Mouse (Mus musculus) heart, embryonic 14.5 days (tissue): ENCODE data around the gene Osbpl7. TPM values are rescaled to one million over a fixed set of nuclear protein-coding genes. Genes with fewer than 3 reads are reported as not detected.

Source experiments
- ATAC-seq: fragments of 200-750 bp; cut with Nextera tagmentation; 2 replicates; pipeline ENCODE4 v1.8.0; 2017; ENCODE audit warnings: low read depth, moderate TSS enrichment; ENCODE audit not compliant: insufficient number of reproducible peaks, insufficient read depth, low FRiP score
- H3K27ac ChIP-seq, 2 experiments: fragments of 200-500 bp in 1 of 2; fragments of 300-500 bp in 1 of 2; sonication (generic) in 1 of 2; replicated peaks in 1 of 2; 2 replicates each; pipeline ENCODE4 v1.5.1; 2012 to 2014; ENCODE audit warnings: low read depth in 2 of 2, low read length in 2 of 2, control low read depth in 1 of 2, mild to moderate bottlenecking in 1 of 2, mixed read lengths in 1 of 2; ENCODE audit not compliant: control insufficient read depth in 1 of 2, insufficient read depth in 1 of 2
- H3K27me3 ChIP-seq: fragments of 300-500 bp; sonication (generic); 2 replicates; pipeline ENCODE4 v1.6.1; 2014; ENCODE audit warnings: mild to moderate bottlenecking, low read length, control low read depth; ENCODE audit not compliant: control insufficient read depth, insufficient read depth
- H3K36me3 ChIP-seq: fragments of 300-500 bp; sonication (generic); 2 replicates; pipeline ENCODE4 v1.6.1; 2014; ENCODE audit warnings: mild to moderate bottlenecking, control low read depth, low read length, mixed read lengths; ENCODE audit not compliant: control insufficient read depth, insufficient read depth
- H3K4me1 ChIP-seq, 2 experiments: fragments of 200-500 bp in 1 of 2; fragments of 300-500 bp in 1 of 2; sonication (generic) in 1 of 2; 2 replicates each; pipeline ENCODE4 v1.6.1; 2012 to 2014; ENCODE audit warnings: low read length in 2 of 2, control low read depth in 1 of 2, mixed read lengths in 1 of 2; ENCODE audit not compliant: control insufficient read depth in 2 of 2, insufficient read depth in 2 of 2
- H3K4me2 ChIP-seq: fragments of 300-500 bp; sonication (generic); 2 replicates; pipeline ENCODE4 v1.6.1; 2014; ENCODE audit warnings: mild to moderate bottlenecking, low read length
- H3K4me3 ChIP-seq, 2 experiments: fragments of 200-500 bp in 1 of 2; fragments of 300-500 bp in 1 of 2; sonication (generic) in 1 of 2; 2 replicates each; pipeline ENCODE4 v1.5.1; 2012 to 2014; ENCODE audit warnings: low read length in 2 of 2, mild to moderate bottlenecking in 2 of 2, control low read depth in 1 of 2, low read depth in 1 of 2, moderate library complexity in 1 of 2; ENCODE audit not compliant: control insufficient read depth in 1 of 2, insufficient read depth in 1 of 2
- H3K9ac ChIP-seq: fragments of 300-500 bp; sonication (generic); 2 replicates; pipeline ENCODE4 v1.6.1; 2014; ENCODE audit warnings: mild to moderate bottlenecking, low read length
- H3K9me3 ChIP-seq: fragments of 300-500 bp; sonication (generic); 2 replicates; pipeline ENCODE4 v1.6.1; 2016; ENCODE audit warnings: low read length, control low read depth; ENCODE audit not compliant: control insufficient read depth
- WGBS: fragments of 180-500 bp; shearing (Covaris S2); extraction: QIAGEN DNeasy Blood & Tissue Kit; methylation state at CpG from one replicate; pipeline ENCODE4 v1.1.7; 2014; 5-methylcytosine and 5-hydroxymethylcytosine counted together
- polyA plus RNA-seq: library from polyadenylated mRNA; unstranded; fragments of >200 nt; fragmentation: Nextera tagmentation; extraction: Ambion mirVana; gene quantifications from 2 replicates; pipeline ENCODE4 v1.2.1, GENCODE M21; 2014

The Osbpl7 gene
- polyA plus RNA-seq, 1 experiment from 2014 or later, result 4.6 TPM

DNA sequence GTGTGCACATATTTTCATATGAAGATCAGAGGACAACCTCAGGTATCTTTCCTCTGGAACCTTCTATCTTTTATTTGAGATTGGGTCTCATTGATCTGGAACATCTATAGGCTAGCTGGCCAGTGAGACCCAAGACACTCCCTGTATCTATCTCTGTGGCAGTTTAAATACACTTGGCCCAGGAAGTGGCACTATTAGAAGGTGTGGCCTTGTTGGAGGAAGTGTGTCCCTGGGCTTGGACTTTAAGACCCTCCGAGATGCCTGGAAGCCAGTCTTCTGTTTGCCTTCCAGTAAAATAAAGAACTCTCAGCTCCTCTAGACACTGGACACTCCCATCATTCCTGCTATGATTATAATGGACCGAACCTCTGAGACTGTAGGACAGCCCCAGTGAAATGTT lies 19.3 kb downstream of the Osbpl7 start:
- Histone ChIP-seq H3K36me3 (peaks cover 15% of the 10 kb centered on the region), H3K4me3 (no peak overlapping the region), H3K27ac (0 out of 4 replicates have a peak overlapping the region, but pooled peaks of 1 of the 2 experiments have one; percentile 77), H3K9me3 (no peaks in the 10 kb centered on the region), H3K4me1 (peaks cover 7 to 30% of the 10 kb centered on the region in 2 experiments), H3K4me2 (no peak overlapping the region), H3K9ac (no peak overlapping the region), H3K27me3 (no peaks in the 10 kb centered on the region)
- no peak for ATAC-seq
- 71% methylated on average over 2 of the region's 2 CpGs for WGBS

DNA sequence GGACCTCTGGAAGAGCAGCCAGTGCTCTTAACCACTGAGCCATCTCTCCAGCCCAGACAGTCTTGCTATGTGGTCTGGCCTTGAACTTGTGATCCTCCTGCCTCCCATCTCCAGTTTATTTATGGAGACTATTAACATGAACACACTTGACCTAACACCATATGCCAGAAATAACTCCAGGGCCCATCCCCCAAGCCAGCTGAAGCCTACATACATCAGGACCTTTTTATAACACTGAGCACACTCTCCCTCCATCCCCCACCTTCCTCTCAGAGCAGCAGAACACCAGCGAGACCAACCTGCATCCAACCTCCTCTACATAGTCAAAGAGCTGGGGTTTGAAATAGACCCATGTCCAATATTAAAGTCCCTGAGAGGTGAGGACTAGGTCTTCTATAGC lies 20.7 kb downstream of the Osbpl7 start:
- Histone ChIP-seq H3K4me1 (peaks cover 7 to 25% of the 10 kb centered on the region in 2 experiments), H3K4me2 (no peak overlapping the region), H3K9ac (peak overlapping the region; percentile 54; the same call in 1 of the 2 replicates), H3K36me3 (peaks cover 15% of the 10 kb centered on the region), H3K4me3 (no peak overlapping the region), H3K27ac (peak overlapping the region; percentile 40 to 77), H3K27me3 (no peaks in the 10 kb centered on the region), H3K9me3 (no peaks in the 10 kb centered on the region)
- 32% methylated on average over 1 of the region's 1 CpGs for WGBS
- ATAC-seq, result peak; percentile 60

DNA sequence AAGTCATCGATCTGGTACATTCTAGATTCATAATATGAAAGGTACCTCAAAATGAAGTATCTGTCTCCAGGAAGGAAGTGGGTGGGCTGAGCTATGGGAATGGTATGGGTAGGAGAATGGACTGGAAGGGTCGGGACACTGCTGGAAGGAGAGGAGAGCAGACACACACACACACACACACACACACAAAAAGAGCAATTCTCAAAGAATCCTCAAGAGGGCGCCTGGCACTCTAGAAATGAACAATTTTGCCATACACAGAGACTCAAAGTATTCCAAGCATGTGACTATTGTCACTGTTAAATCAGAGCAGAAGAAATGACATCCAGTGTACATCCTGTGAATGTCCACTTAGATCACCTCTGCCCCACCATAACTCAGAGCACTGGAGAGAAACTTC lies 22.1 kb downstream of the Osbpl7 start:
- Histone ChIP-seq H3K36me3 (peaks cover 9% of the 10 kb centered on the region), H3K4me2 (no peak overlapping the region), H3K9ac (no peak overlapping the region), H3K4me1 (peaks cover 7 to 25% of the 10 kb centered on the region in 2 experiments), H3K27me3 (no peaks in the 10 kb centered on the region), H3K27ac (no peak overlapping the region), H3K9me3 (no peaks in the 10 kb centered on the region), H3K4me3 (no peak overlapping the region)
- WGBS, result 29% methylated on average over 3 of the region's 3 CpGs
- ATAC-seq, result no peak

DNA sequence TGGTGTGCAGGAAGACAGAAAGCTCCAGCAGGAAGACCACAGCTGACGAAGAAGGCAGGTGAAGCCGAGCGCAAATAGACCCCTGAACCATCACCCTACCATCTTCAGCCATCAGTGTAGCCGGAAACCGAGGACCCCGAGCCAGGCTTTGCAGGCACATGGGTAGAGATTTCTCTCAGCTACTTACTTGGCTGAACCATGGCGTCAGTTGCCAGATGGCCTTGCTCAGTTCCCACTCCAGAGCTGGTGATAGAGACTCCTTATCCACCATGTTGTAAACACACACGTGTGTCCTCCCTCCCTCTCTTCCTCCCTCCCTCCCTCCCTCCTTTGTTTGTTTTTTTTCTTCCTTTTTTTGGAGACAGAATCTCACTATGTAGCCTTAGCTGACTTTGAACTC lies 23.8 kb downstream of the Osbpl7 start:
- ATAC-seq, result no peak
- H3K9me3 ChIP-seq, result no peaks in the 10 kb centered on the region
- no peak overlapping the region for H3K9ac ChIP-seq
- H3K36me3 ChIP-seq, result no peaks in the 10 kb centered on the region
- H3K4me2 ChIP-seq, result no peak overlapping the region
- H3K4me3 ChIP-seq, result no peak overlapping the region
- no peaks in the 10 kb centered on the region for H3K27me3 ChIP-seq
- WGBS, result 55% methylated on average over 8 of the region's 8 CpGs
- peaks cover 7 to 25% of the 10 kb centered on the region in 2 experiments for H3K4me1 ChIP-seq
- H3K27ac ChIP-seq, result no peak overlapping the region

GRCm38 (mm10) chr11:97078751-97079150 lies 28.3 kb downstream of the Osbpl7 start:
- Histone ChIP-seq H3K4me2 (no peak overlapping the region), H3K36me3 (no peaks in the 10 kb centered on the region), H3K27me3 (peaks cover 7% of the 10 kb centered on the region), H3K27ac (no peak overlapping the region), H3K9me3 (no peaks in the 10 kb centered on the region), H3K9ac (no peak overlapping the region), H3K4me1 (peaks cover 1 to 6% of the 10 kb centered on the region in 2 experiments; a peak in 2 of 4 replicates), H3K4me3 (no peak overlapping the region)
- 40% methylated on average over 4 of the region's 4 CpGs for WGBS
- ATAC-seq, result no peak

GRCm38 (mm10) chr11:97080291-97080690 lies 29.9 kb downstream of the Osbpl7 start:
- WGBS, result 14% methylated on average over 9 of the region's 9 CpGs
- ATAC-seq, result no peak

GRCm38 (mm10) chr11:97082977-97083376 lies 32.5 kb downstream of the Osbpl7 start:
- ATAC-seq, result no peak
- H3K36me3 ChIP-seq, result no peaks in the 10 kb centered on the region
- H3K9me3 ChIP-seq, result no peaks in the 10 kb centered on the region
- peaks cover 7% of the 10 kb centered on the region for H3K27me3 ChIP-seq
- 35% methylated on average over 11 of the region's 11 CpGs for WGBS
- no peak overlapping the region for H3K9ac ChIP-seq
- peaks cover 2 to 8% of the 10 kb centered on the region in 2 experiments; a peak in 2 of 4 replicates for H3K4me1 ChIP-seq
- peak overlapping the region; percentile 35 for H3K4me2 ChIP-seq
- H3K4me3 ChIP-seq, result no peak overlapping the region
- no peak overlapping the region for H3K27ac ChIP-seq

More at GRCm38 (mm10) chr11:97080291-97080690, 29.9 kb downstream of the Osbpl7 start:
- Histone ChIP-seq H3K36me3 (no peaks in the 10 kb centered on the region), H3K4me3 (no peak overlapping the region), H3K9me3 (no peaks in the 10 kb centered on the region), H3K4me2 (no peak overlapping the region), H3K27me3 (peaks cover 7% of the 10 kb centered on the region), H3K27ac (no peak overlapping the region), H3K9ac (no peak overlapping the region), H3K4me1 (peaks cover 2 to 8% of the 10 kb centered on the region in 2 experiments; a peak in 2 of 4 replicates)
